Mouse (Mus musculus) brain, embryonic 14.5 days (tissue): ENCODE measurements around the gene Dnm1. TPM values are rescaled to one million over a fixed set of nuclear protein-coding genes. Genes with fewer than 3 reads are reported as not detected.

Experiments
- DNase-seq: peaks from one replicate; pipeline ENCODE4 v3.0.0-alpha.2; 2011; ENCODE audit warnings: low read depth
- CTCF ChIP-seq: fragments of 200-500 bp; IDR thresholded peaks from 2 replicates; pipeline ENCODE4 v1.5.1; 2012; ENCODE audit warnings: inconsistent platforms, mild to moderate bottlenecking, moderate library complexity, borderline replicate concordance; ENCODE audit not compliant: insufficient read depth, insufficient read length; ENCODE audit errors: extremely low read depth
- POLR2A ChIP-seq: fragments of 200-500 bp; IDR thresholded peaks from 2 replicates; pipeline ENCODE4 v1.6.1; 2012; ENCODE audit warnings: mild to moderate bottlenecking, inconsistent platforms, borderline replicate concordance; ENCODE audit not compliant: poor library complexity, insufficient read depth, insufficient read length, severe bottlenecking; ENCODE audit errors: extremely low read depth
- polyA plus RNA-seq: library from polyadenylated mRNA; depleted of rRNA; stranded (reverse); fragments of >200 nt; gene quantifications from 2 replicates; pipeline ENCODE4 v1.2.3, GENCODE M21; 2012

Gene Dnm1
- polyA plus RNA-seq, 1 experiment, result 292 TPM

DNA sequence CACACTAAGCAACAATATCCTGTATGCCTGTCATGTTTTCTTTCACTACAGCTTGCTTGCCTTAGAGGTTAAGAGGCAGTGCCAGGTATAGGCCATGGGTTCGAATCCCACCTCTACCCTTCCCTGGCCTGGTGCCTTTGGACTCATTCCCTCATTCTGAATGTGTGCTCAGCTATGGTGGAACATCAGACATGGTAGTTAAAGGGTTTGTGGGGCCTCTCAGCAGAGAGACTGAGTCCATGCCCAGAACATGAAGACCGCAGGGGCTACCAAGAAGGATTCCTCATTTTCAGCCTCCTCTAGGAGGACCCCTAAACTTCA, 9.8 kb downstream of the Dnm1 start:
- TF ChIP-seq CTCF (no peak), POLR2A (no peak)
- DNase-seq, result no peak

GRCm38 (mm10) chr2:32342539-32343350, 10.4 kb downstream of the Dnm1 start:
- DNase-seq, result peak; percentile 30
- TF ChIP-seq POLR2A, result no peak
- TF ChIP-seq CTCF, result no peak

GRCm38 (mm10) chr2:32342039-32342438, 11.1 kb downstream of the Dnm1 start:
- TF ChIP-seq POLR2A, result no peak
- no peak for TF ChIP-seq CTCF
- DNase-seq, result no peak

GRCm38 (mm10) chr2:32341634-32341939, 11.6 kb downstream of the Dnm1 start:
- TF ChIP-seq POLR2A (no peak), CTCF (no peak)

DNA sequence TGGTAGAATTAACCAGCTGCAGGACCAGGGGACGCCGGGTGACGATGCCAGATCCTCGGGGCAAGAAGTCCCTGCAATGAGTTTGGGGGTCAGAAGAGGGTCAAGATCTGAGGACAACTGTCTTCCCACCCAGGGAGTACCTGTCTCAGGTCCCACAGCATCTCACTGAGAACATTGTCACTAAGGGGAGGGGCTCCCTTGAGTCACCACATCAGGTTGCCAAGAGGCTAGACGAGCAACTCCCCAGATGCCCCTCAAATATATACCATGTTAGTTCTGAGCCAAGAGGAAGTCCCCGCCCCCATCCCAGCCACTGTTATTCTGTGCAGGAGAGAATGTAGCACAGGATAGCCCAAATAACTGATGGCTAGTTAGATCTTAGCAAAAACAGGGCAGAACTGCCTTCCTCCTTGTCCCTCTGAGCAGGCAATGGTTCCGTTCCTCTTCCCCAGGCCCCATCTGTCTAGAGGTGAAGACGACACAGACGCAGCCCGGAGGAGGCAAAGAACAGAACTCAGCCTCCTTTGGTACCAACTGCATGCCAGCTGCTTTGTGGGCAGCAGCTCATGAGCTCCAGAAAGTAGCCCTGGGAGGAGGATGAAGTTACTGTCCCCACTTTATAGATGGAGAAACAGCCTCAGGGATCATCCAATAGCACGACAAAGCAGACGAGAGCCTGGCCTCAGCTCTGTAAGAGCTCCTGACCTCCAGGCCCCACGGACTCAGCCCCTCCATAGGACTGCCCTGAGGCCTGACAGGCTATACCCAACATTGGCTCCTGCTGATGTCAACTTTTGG, 12.1 kb downstream of the Dnm1 start:
- TF ChIP-seq POLR2A (no peak), CTCF (no peak)
- DNase-seq, result no peak

More at GRCm38 (mm10) chr2:32341634-32341939, 11.6 kb downstream of the Dnm1 start:
- no peak for DNase-seq

- no peak for TF ChIP-seq POLR2A
- no peak for TF ChIP-seq CTCF
- no peak for DNase-seq
These were observed 13.1 kb downstream of the Dnm1 start for GRCm38 (mm10) chr2:32339912-32340642.

- TF ChIP-seq CTCF (no peak), POLR2A (no peak)
- no peak for DNase-seq
These were observed 17.2 kb downstream of the Dnm1 start for GRCm38 (mm10) chr2:32335888-32336287.

DNA sequence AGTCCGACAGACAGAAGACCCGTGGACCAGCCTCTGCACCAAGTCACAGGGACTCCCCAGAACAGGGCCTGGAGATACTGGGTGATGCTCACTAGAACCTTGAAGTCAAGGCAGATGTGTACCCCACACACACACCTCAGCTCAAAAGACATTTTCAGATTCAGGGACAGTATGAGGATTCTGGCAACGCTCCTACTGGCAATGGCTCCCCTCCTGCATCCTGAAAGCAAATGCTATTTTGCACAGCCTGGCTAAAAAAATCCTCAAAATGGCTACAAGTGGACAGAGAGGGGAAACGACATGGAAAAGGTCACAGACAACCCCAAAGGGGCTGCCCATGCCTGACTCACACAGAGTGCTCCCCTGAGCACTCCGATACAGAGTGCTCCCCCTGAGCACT, 21.0 kb downstream of the Dnm1 start:
- TF ChIP-seq CTCF, result no peak
- no peak for TF ChIP-seq POLR2A
- DNase-seq, result no peak

DNA sequence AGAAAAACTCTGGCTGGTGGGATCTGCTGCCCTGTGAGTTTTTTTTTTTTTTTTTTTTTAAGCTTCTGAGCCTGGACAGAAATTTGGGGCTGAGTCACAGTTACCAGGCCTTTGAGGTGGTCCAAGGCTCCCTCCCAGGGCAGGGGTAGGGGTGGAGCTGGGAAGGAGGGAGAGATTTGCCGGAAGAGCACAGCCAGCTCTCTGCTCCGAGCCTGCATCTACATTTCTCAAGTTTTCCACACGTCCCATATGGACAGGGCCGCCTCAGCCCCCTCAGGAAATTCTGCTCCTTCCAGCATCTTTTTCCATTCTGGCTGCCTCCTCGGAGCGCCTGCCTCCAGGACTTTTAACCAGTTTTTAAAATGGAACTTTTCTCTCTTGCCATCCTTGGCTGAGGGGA, 23.6 kb downstream of the Dnm1 start:
- TF ChIP-seq CTCF (no peak), POLR2A (no peak)
- DNase-seq, result no peak

DNA sequence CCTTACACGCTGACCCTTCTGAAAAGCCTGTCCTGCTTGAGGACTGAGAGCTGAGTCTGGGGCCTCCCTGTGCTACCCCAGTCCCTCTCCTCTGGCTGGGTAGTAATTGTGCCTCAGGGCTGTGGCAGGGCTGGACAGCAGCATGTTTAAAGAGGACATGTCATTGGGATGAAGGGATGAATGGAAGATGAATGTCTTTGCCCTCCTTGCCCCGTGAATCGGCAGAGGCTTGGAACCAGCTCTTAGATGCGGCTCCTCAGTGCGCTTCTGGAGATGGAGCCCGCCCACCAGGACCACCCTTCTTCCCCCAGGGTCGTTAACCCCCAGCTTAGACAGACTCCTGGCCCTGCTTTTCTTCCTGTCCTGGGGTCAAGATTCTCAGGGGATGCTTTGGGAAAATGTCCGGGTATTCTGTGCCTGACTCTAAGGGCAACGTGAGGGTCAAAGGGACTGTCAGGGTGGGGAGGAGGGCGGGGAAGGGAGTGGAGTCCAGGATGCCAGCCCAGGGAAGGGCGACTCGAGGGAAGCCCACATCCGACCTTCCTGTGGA, 24.2 kb downstream of the Dnm1 start:
- no peak for DNase-seq
- TF ChIP-seq POLR2A (no peak), CTCF (no peak)

DNA sequence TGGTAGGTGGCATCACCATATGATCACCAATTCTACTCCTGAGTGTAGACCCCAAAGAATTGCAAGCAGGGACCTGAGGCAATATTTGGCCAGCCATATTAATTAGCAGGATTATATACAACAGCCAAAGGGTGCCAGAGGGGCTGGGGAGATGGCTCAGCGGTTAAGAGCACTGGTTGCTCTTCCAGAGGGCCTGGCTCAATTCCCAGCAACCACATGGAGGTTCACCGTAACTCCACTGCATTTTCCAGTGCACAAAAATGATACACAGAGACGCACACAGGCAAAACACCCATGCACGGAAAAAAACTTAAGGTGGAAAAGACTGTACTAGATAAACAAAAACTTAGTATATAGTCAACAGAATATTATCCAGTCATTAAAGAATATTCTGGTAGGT, 25.9 kb downstream of the Dnm1 start:
- peak; percentile 26 for DNase-seq
- no peak for TF ChIP-seq CTCF
